Mouse (Mus musculus): ENCODE data around the gene Sass6. TPM values are rescaled to one million over a fixed set of nuclear protein-coding genes. Genes with fewer than 3 reads are reported as not detected.
"Not testable (repeated sequence)": the region's sequence is repeated elsewhere in the genome, so short reads cannot be mapped to it uniquely, and the experiment has no call there.

Sass6 gene
- polyA plus RNA-seq, 1 experiment from 2014 or later: 27.0 TPM

DNA sequence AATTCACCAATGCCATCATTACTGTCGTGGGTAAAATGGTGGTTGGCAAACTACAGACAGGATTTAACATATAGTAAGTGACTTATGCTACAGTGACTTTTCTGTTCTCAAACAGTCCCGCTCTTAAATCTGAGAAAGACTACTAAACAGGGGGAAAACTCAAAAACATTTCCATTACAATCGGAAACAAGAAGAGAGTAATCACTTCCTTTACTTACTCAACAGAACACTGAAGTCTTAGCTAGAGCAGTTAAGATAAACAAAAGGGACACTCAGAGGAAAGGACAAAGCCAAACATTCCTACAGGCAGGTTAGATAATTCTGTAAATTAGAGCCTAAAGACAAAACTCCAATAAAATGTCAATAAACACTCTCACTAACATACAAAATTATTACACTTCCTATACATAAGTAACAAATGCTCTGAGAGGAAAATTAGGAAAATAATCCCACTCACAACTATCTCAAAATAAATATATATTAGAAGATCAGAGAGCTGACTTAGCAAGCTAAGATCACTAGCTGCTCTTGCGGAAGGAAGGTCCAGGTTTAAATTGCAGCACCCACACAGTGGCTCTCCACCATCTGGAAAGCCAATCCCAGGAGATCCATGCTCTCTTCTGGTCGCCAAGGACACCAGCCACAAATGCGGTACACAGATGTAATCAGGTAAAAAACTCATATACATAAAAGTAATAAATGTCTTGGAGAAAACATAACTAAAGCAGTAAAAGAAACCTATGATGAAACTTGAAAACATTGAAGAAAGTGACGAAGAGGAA is 61.6 kb downstream of the Sass6 start:
- H3K4me3 ChIP-seq: no peak overlapping the region
- WGBS: 79% methylated on average over 7 of the region's 7 CpGs
- no peaks in the 10 kb centered on the region for H3K27me3 ChIP-seq
- no peaks in the 10 kb centered on the region for H3K36me3 ChIP-seq
- H3K9me3 ChIP-seq: no peaks in the 10 kb centered on the region
- no peak for ATAC-seq (ENCODE audit: low FRiP score, low read depth)
- peaks cover 33% of the 10 kb centered on the region for H3K4me1 ChIP-seq
- H3K9ac ChIP-seq: no peak overlapping the region
- no peak overlapping the region for H3K4me2 ChIP-seq (replicated peaks)
- H3K27ac ChIP-seq: no peak overlapping the region

DNA sequence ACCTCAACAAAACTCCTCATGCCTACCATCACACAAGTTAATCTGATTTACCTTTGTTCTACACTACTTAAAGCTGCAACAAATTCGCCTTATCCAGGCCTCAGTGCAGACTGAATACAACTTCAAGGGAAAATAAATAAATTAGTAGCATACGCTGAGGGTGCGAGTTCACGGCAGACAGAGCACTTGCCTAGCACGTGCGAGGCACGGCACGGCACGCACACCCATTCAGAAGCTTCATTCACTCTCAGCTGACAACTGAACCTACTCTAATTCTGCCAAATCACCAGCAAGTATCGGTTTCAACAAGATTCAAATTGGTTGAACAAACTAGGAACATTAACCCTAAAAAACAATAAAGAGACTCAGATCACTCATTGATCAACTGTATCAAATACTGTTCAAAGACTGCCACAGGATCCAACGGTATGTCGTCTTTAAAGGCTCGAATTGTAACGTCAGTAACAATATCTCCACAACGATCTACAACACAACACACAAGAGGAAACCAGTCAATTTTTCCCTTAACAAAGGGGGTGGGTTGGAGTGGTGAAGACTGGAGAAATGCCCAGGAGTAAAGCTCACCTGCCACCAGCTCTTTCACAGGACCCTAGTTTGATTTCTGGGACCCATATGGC is 64.3 kb downstream of the Sass6 start:
- Histone ChIP-seq H3K27ac (no peak overlapping the region), H3K4me2 (replicated peaks) (0 out of 2 replicates have a peak overlapping the region, but pooled peaks have one; percentile 16), H3K27me3 (no peaks in the 10 kb centered on the region), H3K9ac (no peak overlapping the region), H3K9me3 (no peaks in the 10 kb centered on the region), H3K4me3 (no peak overlapping the region), H3K4me1 (peaks cover 28% of the 10 kb centered on the region), H3K36me3 (no peaks in the 10 kb centered on the region)
- WGBS: 63% methylated on average over 15 of the region's 15 CpGs
- no peak for ATAC-seq (ENCODE audit: low FRiP score, low read depth)

DNA sequence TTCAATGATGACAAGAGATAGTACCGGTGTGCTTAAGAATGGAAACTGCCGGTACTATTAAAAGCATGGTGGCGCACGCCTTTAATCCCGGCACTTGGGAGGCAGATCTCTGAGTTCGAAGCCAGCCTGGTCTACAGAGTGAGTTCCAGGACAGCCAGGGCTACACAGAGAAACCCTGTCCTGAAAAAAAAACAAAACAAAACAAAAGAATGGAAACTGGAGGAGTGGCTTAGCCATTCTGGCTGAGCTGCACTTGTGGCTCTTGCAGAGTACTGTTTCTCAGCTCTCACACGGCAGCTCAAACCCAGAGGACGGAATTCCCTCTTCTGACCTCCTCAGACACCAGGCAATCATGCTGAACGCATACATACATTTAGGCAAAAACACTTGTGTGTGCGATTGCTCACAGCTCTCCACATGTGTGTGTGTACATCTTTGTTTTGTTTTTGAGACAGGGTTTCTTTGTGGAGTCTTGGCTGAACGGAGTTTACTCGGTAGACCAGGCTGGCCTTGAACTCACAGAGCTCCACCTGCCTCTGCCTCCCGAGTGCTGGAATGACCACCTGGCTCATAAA is 65.2 kb downstream of the Sass6 start:
- H3K9ac ChIP-seq: no peak overlapping the region
- WGBS: 87% methylated on average over 13 of the region's 13 CpGs
- H3K4me2 ChIP-seq (replicated peaks): peak overlapping the region; percentile 65

DNA sequence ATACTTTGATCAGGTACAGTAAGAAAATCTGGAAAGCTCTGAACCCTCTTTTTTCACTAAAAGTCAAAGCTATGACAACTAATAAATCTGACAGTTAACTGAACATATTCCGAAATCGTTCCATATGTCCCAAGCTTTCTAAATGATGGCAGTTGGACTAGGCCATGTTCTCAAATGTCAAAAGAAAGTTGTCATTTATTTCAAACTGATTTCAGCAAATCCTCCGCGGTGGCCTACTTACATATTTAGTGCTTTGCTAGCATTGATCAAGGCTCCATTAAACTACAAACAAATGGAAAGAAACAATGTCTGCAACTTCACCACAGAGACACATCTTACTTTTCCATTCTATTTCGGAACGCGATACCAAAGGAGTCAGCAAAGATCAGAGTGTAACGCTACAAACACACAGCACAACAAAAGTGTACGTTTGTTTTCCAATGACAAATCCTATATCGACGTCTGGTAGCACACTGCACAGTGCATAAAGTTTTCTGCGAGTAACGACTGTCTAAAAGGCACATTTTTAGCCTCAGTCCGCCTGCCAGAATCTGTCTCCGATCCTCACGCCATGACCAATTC is 66.6 kb downstream of the Sass6 start:
- ATAC-seq (ENCODE audit: low FRiP score, low read depth): no peak
- H3K4me2 ChIP-seq (replicated peaks): peak overlapping the region; percentile 65
- H3K4me3 ChIP-seq: peak overlapping the region; percentile 97
- H3K4me1 ChIP-seq: peaks cover 26% of the 10 kb centered on the region
- H3K9me3 ChIP-seq: no peaks in the 10 kb centered on the region
- peak overlapping the region; percentile 98 for H3K27ac ChIP-seq
- H3K27me3 ChIP-seq: no peaks in the 10 kb centered on the region
- H3K9ac ChIP-seq: peak overlapping the region; percentile 97
- 2% methylated on average over 16 of the region's 16 CpGs for WGBS
- H3K36me3 ChIP-seq: no peaks in the 10 kb centered on the region

More for the DNA sequence above, 65.2 kb downstream of the Sass6 start:
- Histone ChIP-seq H3K4me3 (no peak overlapping the region), H3K9me3 (no peaks in the 10 kb centered on the region), H3K4me1 (peaks cover 28% of the 10 kb centered on the region), H3K36me3 (no peaks in the 10 kb centered on the region), H3K27ac (no peak overlapping the region), H3K27me3 (no peaks in the 10 kb centered on the region)
- no peak for ATAC-seq (ENCODE audit: low FRiP score, low read depth)

DNA sequence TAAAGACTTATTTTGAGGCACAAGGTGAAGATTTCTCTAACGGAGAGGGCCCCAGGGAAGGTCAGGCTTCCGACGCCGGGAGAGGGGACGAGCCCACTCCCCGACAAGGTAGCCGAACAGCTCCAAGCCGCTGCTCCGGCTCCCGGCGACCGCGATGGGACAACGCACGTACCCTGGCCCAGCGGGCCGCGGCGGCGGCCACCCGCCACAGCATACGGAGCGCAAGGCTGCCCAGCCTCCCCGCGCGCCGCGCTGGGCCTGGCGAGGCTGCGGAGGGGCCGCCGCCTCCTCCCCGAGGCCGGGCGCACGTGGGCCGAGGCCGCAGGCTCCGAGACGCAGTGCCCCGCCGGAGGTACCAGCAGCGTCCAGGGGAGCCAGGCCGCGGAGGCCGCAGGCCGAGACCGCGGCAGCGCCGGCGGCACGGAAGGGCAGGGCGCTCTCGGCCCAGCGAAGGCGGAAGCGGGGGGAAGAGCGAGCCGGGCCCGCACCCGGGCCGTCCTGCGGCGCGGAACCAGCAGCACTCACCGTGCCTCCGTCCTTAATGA is 67.2 kb downstream of the Sass6 start:
- ATAC-seq (ENCODE audit: low FRiP score, low read depth): peak; percentile 83

DNA sequence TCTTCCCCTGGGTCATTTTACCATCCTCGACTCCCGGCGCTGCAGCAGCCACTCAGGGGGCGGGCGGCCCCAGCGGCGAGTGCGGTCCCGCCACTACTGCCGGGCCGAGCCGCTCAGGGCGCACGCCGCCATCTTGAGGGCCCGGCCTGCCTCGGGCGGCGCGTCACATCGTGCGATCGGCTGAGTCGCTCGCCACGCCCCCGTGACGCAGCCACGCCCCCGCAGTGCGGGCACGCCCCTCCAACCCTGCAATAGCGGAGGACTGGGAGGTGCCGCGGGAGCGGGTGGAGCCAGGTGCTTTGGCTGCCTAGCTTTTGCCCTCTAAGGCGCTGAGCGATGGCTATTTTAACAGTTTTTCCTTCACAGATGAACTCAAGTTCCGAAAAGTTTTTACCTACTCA is 67.7 kb downstream of the Sass6 start, which contains the start of gene Mfsd14a:
Gene Mfsd14a (minus strand): TSS at position 215 of the 401 bp plus-strand sequence.
- Histone ChIP-seq H3K4me1 (peaks cover 26% of the 10 kb centered on the region), H3K4me3 (peak within 1 kb of the TSS; percentile 97), H3K27me3 (no peaks in the 10 kb centered on the region), H3K9ac (peak within 1 kb of the TSS; percentile 97), H3K9me3 (no peaks in the 10 kb centered on the region), H3K36me3 (0 out of 2 replicates have a peak, but pooled peaks cover 2% of the 10 kb centered on the region), H3K4me2 (replicated peaks) (peak within 1 kb of the TSS; percentile 65), H3K27ac (peak within 1 kb of the TSS; percentile 98)
- peak; percentile 99 for ATAC-seq (ENCODE audit: low FRiP score, low read depth)
- under 1% methylated on average over 30 of the region's 39 CpGs for WGBS

More for the DNA sequence above, 67.2 kb downstream of the Sass6 start:
- peak overlapping the region; percentile 65 for H3K4me2 ChIP-seq (replicated peaks)
- no peaks in the 10 kb centered on the region for H3K36me3 ChIP-seq
- H3K27me3 ChIP-seq: no peaks in the 10 kb centered on the region
- H3K27ac ChIP-seq: peak overlapping the region; percentile 98
- peaks cover 26% of the 10 kb centered on the region for H3K4me1 ChIP-seq
- peak overlapping the region; percentile 97 for H3K9ac ChIP-seq
- WGBS: under 1% methylated on average over 59 of the region's 68 CpGs
- no peaks in the 10 kb centered on the region for H3K9me3 ChIP-seq
- H3K4me3 ChIP-seq: peak overlapping the region; percentile 97

DNA sequence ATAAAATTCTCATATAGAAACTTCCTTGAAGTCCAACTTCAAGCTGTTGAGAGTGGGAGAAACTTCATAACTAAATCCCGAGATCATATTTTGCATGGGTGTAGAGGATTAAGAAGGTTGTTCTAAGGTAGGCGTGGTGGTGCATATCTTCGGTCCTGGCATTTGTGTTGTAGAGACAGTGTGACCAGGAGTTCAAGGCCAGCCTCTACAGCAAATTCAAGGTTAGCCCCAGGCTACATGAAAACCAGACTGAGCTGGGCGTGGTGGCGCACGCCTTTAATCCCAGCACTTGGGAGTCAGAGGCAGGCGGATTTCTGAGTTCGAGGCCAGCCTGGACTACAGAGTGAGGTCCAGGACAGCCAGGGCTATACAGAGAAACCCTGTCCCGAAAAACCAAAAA is 69.5 kb downstream of the Sass6 start:
- WGBS: 94% methylated on average over 9 of the region's 9 CpGs
- H3K9me3 ChIP-seq; H3K4me2 ChIP-seq (replicated peaks); H3K27ac ChIP-seq; ATAC-seq (ENCODE audit: low FRiP score, low read depth); H3K4me3 ChIP-seq; H3K9ac ChIP-seq; H3K27me3 ChIP-seq: not testable (repeated sequence)
- Histone ChIP-seq H3K36me3 (0 out of 2 replicates have a peak, but pooled peaks cover 10% of the 10 kb centered on the region), H3K4me1 (peaks cover 20% of the 10 kb centered on the region)

Other genes with a start within 250 kb of the Sass6 start
- 8.5 and 10.1 TPM in 2 replicates for gene Cdc14a, start 170.9 kb upstream of the Sass6 start, polyA plus RNA-seq (2015; fragmentation: Nextera tagmentation; extraction: Ambion mirVana)
- gene Rtca, start 86.8 kb upstream of the Sass6 start, polyA plus RNA-seq (2015; fragmentation: Nextera tagmentation; extraction: Ambion mirVana): 77.4 and 80.8 TPM in 2 replicates
- gene Dbt, start 81.9 kb upstream of the Sass6 start, polyA plus RNA-seq (2015; fragmentation: Nextera tagmentation; extraction: Ambion mirVana): 16.1 and 16.7 TPM in 2 replicates
- gene Lrrc39, start 32.0 kb upstream of the Sass6 start, polyA plus RNA-seq (2015; fragmentation: Nextera tagmentation; extraction: Ambion mirVana): 0.84 and 0.87 TPM in 2 replicates
- 38.4 and 39.1 TPM in 2 replicates for gene Trmt13, start 19.6 kb downstream of the Sass6 start, polyA plus RNA-seq (2015; fragmentation: Nextera tagmentation; extraction: Ambion mirVana)
- gene Mfsd14a, start 67.7 kb downstream of the Sass6 start, polyA plus RNA-seq (2015; fragmentation: Nextera tagmentation; extraction: Ambion mirVana): 79.5 and 84.6 TPM in 2 replicates
- gene Gm43191, start 86.3 kb downstream of the Sass6 start, polyA plus RNA-seq (2015; fragmentation: Nextera tagmentation; extraction: Ambion mirVana): not detected in 2 replicates
- 9.9 and 11.9 TPM in 2 replicates for gene Slc35a3, start 117.8 kb downstream of the Sass6 start, polyA plus RNA-seq (2015; fragmentation: Nextera tagmentation; extraction: Ambion mirVana)
- 20.3 and 21.1 TPM in 2 replicates for gene Agl, start 213.2 kb downstream of the Sass6 start, polyA plus RNA-seq (2015; fragmentation: Nextera tagmentation; extraction: Ambion mirVana)